Mouse (Mus musculus): Measurements from ENCODE around the gene Myoz1. TPM values are rescaled to one million over a fixed set of nuclear protein-coding genes. Genes with fewer than 3 reads are reported as not detected.
"Not testable (repeated sequence)": the region's sequence is repeated elsewhere in the genome, so short reads cannot be mapped to it uniquely, and the experiment has no call there.

Myoz1 gene
- total RNA-seq (2021) = not detected
- polyA plus RNA-seq (2012; rRNA removed) = not detected in 2 replicates
- long read RNA-seq = 0 reads

GRCm38 (mm10) chr14:20656361-20656760 lies at the start of gene Myoz1:
Gene Myoz1, minus strand, starts transcription at chr14:20656540.
- DNase-seq = no peak

GRCm38 (mm10) chr14:20703461-20703860 lies 47.1 kb upstream of the Myoz1 start:
- not testable (repeated sequence) for DNase-seq

- peak; percentile 94 for DNase-seq
These were observed 46.5 kb upstream of the Myoz1 start, which contains the start of gene Chchd1 for GRCm38 (mm10) chr14:20702741-20703381. Gene Chchd1, plus strand, starts transcription at chr14:20703006.

- no peak for DNase-seq
These were observed 45.9 kb upstream of the Myoz1 start for GRCm38 (mm10) chr14:20702096-20702740.

GRCm38 (mm10) chr14:20701554-20701953 lies 45.2 kb upstream of the Myoz1 start:
- DNase-seq = no peak

GRCm38 (mm10) chr14:20700362-20700761 lies 44.0 kb upstream of the Myoz1 start:
- DNase-seq = no peak

GRCm38 (mm10) chr14:20698515-20698914 lies 42.2 kb upstream of the Myoz1 start:
- no peak for DNase-seq

GRCm38 (mm10) chr14:20696986-20697385 lies 40.6 kb upstream of the Myoz1 start:
- DNase-seq = peak; percentile 48

- DNase-seq = peak; percentile 43
These were observed 39.6 kb upstream of the Myoz1 start for GRCm38 (mm10) chr14:20695761-20696520.

GRCm38 (mm10) chr14:20694884-20695760 lies 38.8 kb upstream of the Myoz1 start, which contains the start of gene Fut11:
Gene Fut11, plus strand, starts transcription at chr14:20694968.
- peak; percentile 93 for DNase-seq

- no peak for DNase-seq
These were observed 38.0 kb upstream of the Myoz1 start for GRCm38 (mm10) chr14:20694185-20694883.

- no peak for DNase-seq
These were observed 37.3 kb upstream of the Myoz1 start for GRCm38 (mm10) chr14:20693589-20694101.

- no peak for DNase-seq
These were observed 35.4 kb upstream of the Myoz1 start for GRCm38 (mm10) chr14:20691772-20692171.

- DNase-seq = no peak
These were observed 32.7 kb upstream of the Myoz1 start for GRCm38 (mm10) chr14:20689009-20689408.

GRCm38 (mm10) chr14:20686576-20686975 lies 30.2 kb upstream of the Myoz1 start:
- no peak for DNase-seq

GRCm38 (mm10) chr14:20682498-20682897 lies 26.2 kb upstream of the Myoz1 start:
- DNase-seq = no peak

- DNase-seq = no peak
These were observed 25.4 kb upstream of the Myoz1 start for GRCm38 (mm10) chr14:20681742-20682141.

GRCm38 (mm10) chr14:20677906-20678305 lies 21.6 kb upstream of the Myoz1 start:
- DNase-seq = no peak

- DNase-seq = peak; percentile 97
These were observed 17.9 kb upstream of the Myoz1 start, which contains the start of gene Sec24c for GRCm38 (mm10) chr14:20674064-20674833. Gene Sec24c, plus strand, starts transcription at chr14:20674308.

GRCm38 (mm10) chr14:20673735-20674063 lies 17.4 kb upstream of the Myoz1 start:
- DNase-seq = no peak
